Mouse (Mus musculus): ENCODE measurements at regions not wholly inside any gene's neighbourhood (a gene's known extent, or its start where the extent isn't known, plus 50 kb on each side); places are given as distances from the start of the nearest gene placed in this dataset.

DNA sequence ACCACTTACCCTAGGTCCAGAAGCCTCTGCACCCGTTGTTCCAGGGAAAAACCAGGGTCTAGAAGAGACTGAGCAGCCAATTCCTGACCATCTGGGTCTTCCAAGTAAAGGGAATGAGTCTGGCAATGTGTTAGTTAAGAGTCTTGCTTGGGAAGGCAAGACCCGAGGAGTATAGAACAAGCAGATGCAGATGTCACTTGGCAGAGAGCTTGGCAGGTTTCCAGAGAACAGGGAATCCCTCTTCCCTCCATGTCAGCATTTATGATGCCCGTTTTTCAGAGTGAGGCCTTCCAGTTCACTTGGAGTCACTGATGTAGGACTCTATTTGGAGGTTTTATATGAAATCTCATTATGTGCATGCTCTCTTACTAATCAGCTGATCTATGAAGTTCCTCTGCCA is 231.1 kb downstream of the Bcl2 start:
- no peak for DNase-seq
- intact Hi-C loops (cut with DNase I) = no loop called here

DNA sequence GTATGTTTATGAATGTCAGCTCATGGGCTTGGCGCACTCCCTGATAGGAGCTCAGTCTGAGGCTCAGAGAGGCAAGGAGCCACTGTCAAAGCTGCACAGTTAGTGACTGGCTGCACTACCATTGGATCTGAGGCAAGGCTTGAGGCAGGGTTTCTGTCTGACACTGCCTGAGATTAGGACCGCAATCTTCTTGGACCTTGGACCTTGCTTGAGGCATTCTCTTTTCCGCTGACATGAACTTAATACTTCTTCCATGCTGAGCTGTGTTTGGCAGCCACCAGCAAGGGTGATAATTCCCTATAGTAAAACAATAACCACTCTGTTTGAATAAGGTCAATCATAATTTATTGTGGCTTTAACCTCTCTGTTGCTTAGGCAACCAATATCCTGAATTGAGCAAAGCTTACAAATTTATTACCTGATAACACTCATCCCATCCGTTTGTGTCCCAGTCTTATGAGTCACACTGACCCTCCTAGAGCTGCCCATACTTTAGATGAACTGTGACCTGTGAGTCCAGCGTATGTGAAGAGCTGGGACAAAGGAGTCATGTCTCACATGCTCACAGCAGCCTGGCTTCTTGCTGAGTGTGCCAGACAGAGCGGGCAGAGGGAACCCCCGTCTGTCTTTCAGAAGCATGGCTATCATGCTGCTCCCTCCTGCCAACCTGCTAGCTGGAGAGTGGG is 236.3 kb downstream of the Bcl2 start:
- DNase-seq = no peak
- intact Hi-C loops (cut with DNase I) = no loop called here

DNA sequence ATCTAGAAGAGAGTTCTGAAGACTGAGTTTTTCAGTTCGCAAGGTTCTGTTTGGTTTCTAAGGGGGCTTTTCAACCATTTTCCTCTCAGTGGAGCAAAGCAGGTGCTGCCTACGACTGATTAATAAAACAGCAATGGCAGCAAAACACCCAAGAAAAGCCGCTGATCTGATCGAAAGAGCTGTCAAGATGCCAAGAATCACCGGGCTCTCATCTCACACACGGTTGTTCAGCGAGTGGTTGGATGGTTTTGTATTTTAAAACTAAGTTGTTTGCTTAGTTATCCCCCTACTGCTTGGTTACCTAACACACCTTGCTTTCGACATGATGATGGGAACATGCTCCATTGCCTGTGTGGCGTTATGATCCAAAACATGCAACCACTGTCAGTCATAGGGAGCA is 246.1 kb downstream of the Bcl2 start:
- DNase-seq = no peak
- intact Hi-C loops (cut with DNase I) = no loop called here

DNA sequence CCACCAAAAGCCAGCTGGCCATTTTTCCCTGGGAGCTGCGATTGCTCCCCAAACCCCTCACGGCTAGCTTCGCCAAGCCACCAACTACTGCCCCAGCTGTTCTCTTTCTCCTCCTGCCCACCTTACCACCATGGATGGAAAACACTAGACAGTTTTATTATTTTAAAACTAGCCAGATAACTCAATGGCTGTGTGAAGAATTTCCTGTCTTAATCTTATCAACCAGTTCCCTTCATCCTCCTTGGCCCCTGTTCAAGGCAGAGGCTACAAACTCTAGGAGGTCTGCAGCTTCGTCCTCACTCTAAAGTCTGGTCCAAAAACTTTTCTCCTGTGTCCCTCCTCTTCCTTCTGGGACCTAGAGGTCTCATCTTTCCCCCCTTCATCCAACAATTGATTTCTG is 247.4 kb downstream of the Bcl2 start:
- intact Hi-C loops (cut with DNase I) = no loop called here
- DNase-seq = no peak

DNA sequence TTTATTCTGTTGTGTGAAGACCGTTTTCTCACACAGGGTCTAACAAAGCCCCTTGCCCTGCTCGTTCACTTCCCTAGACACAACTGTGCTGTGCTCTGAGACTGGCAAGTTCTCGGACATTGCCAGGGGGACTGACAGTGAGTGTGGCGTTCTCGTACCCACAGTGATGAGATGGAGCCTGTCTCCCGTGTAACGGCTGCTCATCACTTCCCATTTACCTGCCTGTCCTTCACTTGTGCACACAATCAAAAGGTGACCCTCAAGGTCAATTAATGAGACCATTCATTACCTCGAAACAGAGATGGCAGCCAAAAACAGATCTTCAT is 248.1 kb downstream of the Bcl2 start:
- intact Hi-C loops (cut with DNase I) = no loop called here
- no peak for DNase-seq

DNA sequence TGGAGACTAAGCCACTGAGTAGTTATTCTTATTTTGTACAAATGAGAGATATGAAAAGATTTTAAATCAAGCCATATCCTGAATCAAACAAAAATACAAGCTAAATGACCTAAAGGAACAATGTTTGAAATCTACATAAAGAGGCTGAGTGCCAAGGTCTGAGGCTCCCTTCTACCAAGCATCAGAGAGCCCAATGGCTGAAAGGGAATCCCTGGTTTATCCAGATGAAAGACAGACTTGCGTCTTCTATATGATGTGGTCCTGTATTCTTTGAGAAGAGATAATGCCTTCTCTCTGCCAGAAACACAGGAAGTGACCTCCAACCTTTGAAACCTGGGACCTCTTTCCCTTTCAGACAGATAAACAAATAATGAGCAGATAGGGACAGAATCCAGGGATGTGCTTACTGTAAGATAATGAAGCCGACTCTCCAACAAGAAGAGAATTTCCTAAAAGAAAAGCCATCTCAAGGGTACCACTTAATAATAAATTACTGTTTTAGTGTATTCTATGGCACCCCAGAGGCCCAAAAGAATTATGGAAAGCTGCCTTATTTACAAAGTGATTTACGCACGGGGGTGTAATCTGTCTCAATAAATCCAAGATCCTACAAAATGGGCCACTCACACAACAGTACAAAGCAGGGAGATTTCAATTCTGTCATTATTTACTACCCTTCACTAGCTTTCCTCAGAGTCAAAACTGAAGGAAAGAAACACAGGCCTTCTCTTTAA is 248.7 kb downstream of the Bcl2 start:
- DNase-seq = no peak
- intact Hi-C loops (cut with DNase I) = no loop called here

DNA sequence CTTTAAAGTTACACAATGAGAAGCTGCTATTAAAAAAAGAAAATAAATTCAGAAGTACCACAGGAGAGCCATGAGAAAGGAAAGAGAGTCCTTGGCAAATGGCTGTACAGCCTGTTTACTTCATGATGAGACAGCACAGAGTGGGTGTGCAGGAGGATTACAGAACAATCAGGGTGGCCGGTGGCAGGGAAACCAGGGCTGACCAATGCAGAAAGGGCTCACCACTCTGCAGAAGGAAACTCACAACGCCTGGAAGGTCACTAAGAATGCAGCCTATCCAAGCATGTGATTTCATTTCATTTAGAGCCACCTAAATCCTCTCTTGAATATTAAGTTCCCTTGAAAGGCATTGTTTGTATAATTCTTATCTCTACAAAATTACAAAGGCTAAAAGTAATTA is 249.3 kb downstream of the Bcl2 start:
- DNase-seq = no peak
- intact Hi-C loops (cut with DNase I) = no loop called here

DNA sequence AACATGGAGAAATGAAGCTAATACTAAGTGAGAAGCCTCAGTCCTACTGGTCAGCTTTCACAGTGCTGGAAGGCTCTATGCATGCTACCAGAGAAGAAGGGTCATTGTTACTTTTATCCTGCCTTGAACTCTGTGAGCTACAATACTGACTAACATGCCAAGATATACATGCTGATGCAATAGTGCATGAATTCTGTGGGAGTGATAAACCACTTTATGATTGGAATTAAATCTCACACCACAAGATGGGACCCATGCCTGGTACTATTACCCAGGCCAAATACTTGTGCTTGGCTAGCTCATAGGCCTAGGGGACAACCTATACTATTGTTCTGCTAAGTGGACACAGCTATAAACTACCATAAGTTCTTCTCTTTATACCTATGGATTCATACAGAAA is 251.5 kb downstream of the Bcl2 start:
- DNase-seq = no peak
- intact Hi-C loops (cut with DNase I) = no loop called here

DNA sequence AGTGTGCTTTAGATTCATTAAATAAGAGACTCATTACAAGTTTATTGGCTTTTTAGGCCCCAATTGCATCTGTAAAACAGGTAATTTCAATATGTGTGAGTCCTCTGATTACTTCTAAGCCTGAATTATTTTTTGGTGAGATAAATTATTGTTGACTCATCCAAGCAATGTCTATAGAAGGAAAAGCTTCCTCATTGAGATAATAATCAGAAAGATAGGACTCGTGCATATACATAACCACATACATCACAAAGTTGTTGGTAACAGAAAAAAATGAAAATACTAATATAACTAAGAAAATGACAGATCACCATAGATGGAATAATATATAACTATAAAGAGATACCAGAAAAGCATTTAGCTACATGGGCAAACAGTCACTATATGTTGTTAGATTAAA is 252.0 kb downstream of the Bcl2 start:
- DNase-seq = no peak
- intact Hi-C loops (cut with DNase I) = no loop called here

DNA sequence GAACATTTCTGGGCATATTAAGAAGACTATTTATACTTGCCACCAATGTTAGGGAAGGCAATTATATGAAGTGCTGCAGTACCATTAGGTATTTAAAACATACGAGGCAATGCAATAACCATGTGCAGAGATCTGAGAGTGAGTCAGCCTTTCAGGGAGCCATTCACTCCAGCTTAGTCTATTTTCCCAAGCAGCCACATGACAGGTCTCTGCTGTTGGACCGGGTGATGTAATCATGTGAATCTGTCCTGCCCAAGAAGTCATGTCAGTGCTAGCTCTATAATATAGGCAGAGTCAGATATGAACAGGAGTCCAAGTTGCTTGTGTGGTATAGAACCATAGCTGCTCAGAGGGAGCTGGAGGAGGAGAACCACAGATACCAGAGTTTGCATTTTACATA is 253.1 kb downstream of the Bcl2 start:
- DNase-seq = peak in 1 of 2 experiments; percentile 9
- intact Hi-C loops (cut with DNase I) = no loop called here

DNA sequence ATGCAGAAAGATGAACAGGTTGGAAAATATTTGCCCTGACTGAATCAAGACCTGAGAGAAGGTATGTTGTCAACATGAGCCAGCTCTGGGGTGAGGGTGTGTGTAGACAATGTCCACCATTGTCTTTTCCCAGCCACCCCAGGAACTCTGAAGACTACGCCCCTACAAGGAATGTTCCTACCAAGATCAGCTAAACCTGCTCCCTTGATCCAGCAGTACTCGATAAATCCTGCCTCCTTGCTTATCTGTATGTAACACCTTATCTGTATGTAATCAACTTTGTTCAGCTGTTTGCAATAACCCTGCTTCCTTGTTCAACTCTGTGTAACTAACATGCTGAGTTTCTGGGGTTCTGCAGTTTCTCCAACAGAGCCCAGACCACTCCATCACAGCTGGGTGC is 264.3 kb downstream of the Bcl2 start:
- no peak for DNase-seq
- intact Hi-C loops (cut with DNase I) = no loop called here
